8 mouse cellular contexts compared by ENCODE assay signal in the genomic region with DNA sequence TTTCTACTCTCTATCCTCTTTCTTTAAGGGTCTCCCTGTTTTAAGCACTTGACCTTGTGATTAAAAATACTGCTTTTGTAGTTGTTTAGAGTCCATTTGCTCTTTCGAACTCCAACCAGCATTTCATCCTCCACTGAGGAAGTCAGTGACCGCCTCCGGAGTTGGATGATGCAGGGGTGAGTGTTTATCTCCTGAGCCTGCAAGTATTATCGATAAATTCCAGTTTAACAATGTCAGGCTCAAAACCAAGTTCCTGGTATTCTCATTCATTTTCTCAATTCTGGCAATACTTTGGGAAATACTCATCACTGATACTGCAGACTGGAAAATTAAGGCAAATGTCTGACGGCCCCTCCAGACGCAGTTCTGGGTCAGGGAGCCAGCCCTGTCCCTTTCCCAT. TPM values are rescaled to one million over a fixed set of nuclear protein-coding genes. Genes with fewer than 3 reads are reported as not detected.
DNase-seq lines count a peak whose midpoint lies in the region; ATAC-seq lines count a peak whose summit lies in the region.

No protein-coding gene starts in this region.

- peak overlapping the region; percentile 60 for H3K4me2 ChIP-seq in kidney, embryonic 16.5 days (replicated peaks; ENCODE audit: low read depth, low read length)
- peak overlapping the region; percentile 58 for H3K4me2 ChIP-seq in hindbrain, embryonic 15.5 days
- H3K4me2 ChIP-seq in midbrain, embryonic 14.5 days (ENCODE audit: low read length) = peak overlapping the region; percentile 61

- no peak for DNase-seq in kidney, postnatal 14 days
- no peak for DNase-seq in embryonic facial prominence, embryonic 10.5 days (ENCODE audit: low spot score)
- DNase-seq in midbrain, embryonic 14.5 days = no peak
- DNase-seq in urinary bladder, postnatal 36 days (ENCODE audit: low spot score in 2 of 2) = no peak
- no peak for DNase-seq in right cerebral cortex, postnatal 25 days
- no peak for DNase-seq in retina, postnatal 1 day

- H3K4me1 ChIP-seq in kidney, embryonic 16.5 days (ENCODE audit: insufficient read depth, low read length) = peaks cover 9% of the 10 kb centered on the region; the same call in 1 of the 2 replicates
- H3K4me1 ChIP-seq in embryonic facial prominence, embryonic 10.5 days = peaks cover 11% of the 10 kb centered on the region
- peaks cover 8% of the 10 kb centered on the region for H3K4me1 ChIP-seq in hindbrain, embryonic 15.5 days (replicated peaks)
- no peaks in the 10 kb centered on the region for H3K4me1 ChIP-seq in midbrain, embryonic 14.5 days (ENCODE audit: control insufficient read depth, insufficient read depth, low read length)

- H3K9ac ChIP-seq in kidney, embryonic 16.5 days (replicated peaks; ENCODE audit: low read length) = peak overlapping the region; percentile 90
- peak overlapping the region; percentile 57 for H3K9ac ChIP-seq in hindbrain, embryonic 15.5 days
- H3K9ac ChIP-seq in midbrain, embryonic 14.5 days (replicated peaks; ENCODE audit: low read length) = peak overlapping the region; percentile 80

- H3K4me3 ChIP-seq in kidney, embryonic 16.5 days (ENCODE audit: low read length) = peak overlapping the region; percentile 73
- H3K4me3 ChIP-seq in embryonic facial prominence, embryonic 10.5 days = peak overlapping the region; percentile 77
- peak overlapping the region; percentile 56 for H3K4me3 ChIP-seq in hindbrain, embryonic 15.5 days
- H3K4me3 ChIP-seq in midbrain, embryonic 14.5 days (replicated peaks; ENCODE audit: low read depth, low read length) = peak overlapping the region; percentile 64

- no peaks in the 10 kb centered on the region for H3K36me3 ChIP-seq in kidney, embryonic 16.5 days (ENCODE audit: insufficient read depth, low read length)
- H3K36me3 ChIP-seq in embryonic facial prominence, embryonic 10.5 days (replicated peaks) = no peaks in the 10 kb centered on the region
- no peaks in the 10 kb centered on the region for H3K36me3 ChIP-seq in hindbrain, embryonic 15.5 days
- no peaks in the 10 kb centered on the region for H3K36me3 ChIP-seq in midbrain, embryonic 14.5 days (ENCODE audit: control insufficient read depth, insufficient read depth, low read length)

- WGBS in kidney, embryonic 16.5 days = 2% methylated on average over 6 of the region's 6 CpGs
- 8% methylated on average over 6 of the region's 6 CpGs for WGBS in embryonic facial prominence, embryonic 10.5 days
- 7% methylated on average over 6 of the region's 6 CpGs for WGBS in hindbrain, embryonic 15.5 days
- WGBS in midbrain, embryonic 14.5 days = 8% methylated on average over 6 of the region's 6 CpGs

- H3K27ac ChIP-seq in kidney, embryonic 16.5 days (ENCODE audit: low read length) = peak overlapping the region; percentile 70
- peak overlapping the region; percentile 93 for H3K27ac ChIP-seq in embryonic facial prominence, embryonic 10.5 days (replicated peaks)
- H3K27ac ChIP-seq in hindbrain, embryonic 15.5 days (replicated peaks) = peak overlapping the region; percentile 64
- peak overlapping the region; percentile 73 for H3K27ac ChIP-seq in midbrain, embryonic 14.5 days (replicated peaks; ENCODE audit: low read depth, low read length)

- ATAC-seq in kidney, embryonic 16.5 days (ENCODE audit: low FRiP score, low TSS enrichment) = peak; percentile 7; the same call in 1 of the 2 replicates
- ATAC-seq in hindbrain, embryonic 15.5 days (ENCODE audit: low FRiP score, low read depth) = no peak; the same call in 1 of the 2 replicates
- peak; percentile 31; the same call in 1 of the 2 replicates for ATAC-seq in midbrain, embryonic 14.5 days (ENCODE audit: low FRiP score, low TSS enrichment)

- H3K9me3 ChIP-seq in kidney, embryonic 16.5 days (ENCODE audit: low read length) = no peaks in the 10 kb centered on the region; the same call in 1 of the 2 replicates
- H3K9me3 ChIP-seq in embryonic facial prominence, embryonic 10.5 days = no peaks in the 10 kb centered on the region
- no peaks in the 10 kb centered on the region for H3K9me3 ChIP-seq in hindbrain, embryonic 15.5 days
- no peaks in the 10 kb centered on the region for H3K9me3 ChIP-seq in midbrain, embryonic 14.5 days (ENCODE audit: control insufficient read depth, low read length)

- H3K27me3 ChIP-seq in kidney, embryonic 16.5 days (ENCODE audit: insufficient read depth, low read length) = no peaks in the 10 kb centered on the region
- H3K27me3 ChIP-seq in embryonic facial prominence, embryonic 10.5 days (replicated peaks; ENCODE audit: low read depth, poor library complexity, severe bottlenecking) = no peaks in the 10 kb centered on the region
- no peaks in the 10 kb centered on the region for H3K27me3 ChIP-seq in hindbrain, embryonic 15.5 days
- H3K27me3 ChIP-seq in midbrain, embryonic 14.5 days (ENCODE audit: control insufficient read depth, insufficient read depth, low read length) = no peaks in the 10 kb centered on the region

RNA-seq across cellular contexts. Expression of gene Fer, which starts 13.7 kb away (rescaled TPM):
- polyA plus RNA-seq in kidney, embryonic 16.5 days (2015; fragmentation: Nextera tagmentation; extraction: Ambion mirVana) = 35.1 and 36.1 TPM in 2 replicates
- 27.2 and 29.2 TPM in 2 replicates for polyA plus RNA-seq in embryonic facial prominence, embryonic 10.5 days (2016; fragmentation: Nextera tagmentation; extraction: Ambion mirVana)
- polyA plus RNA-seq in hindbrain, embryonic 15.5 days (2015; fragmentation: Nextera tagmentation; extraction: Ambion mirVana) = 28.8 and 33.8 TPM in 2 replicates
- polyA plus RNA-seq in midbrain, embryonic 14.5 days (2014; fragmentation: Nextera tagmentation; extraction: Ambion mirVana) = 31.0 and 39.5 TPM in 2 replicates

RNA-seq across cellular contexts. Expression of gene A930002H24Rik, which starts 14.4 kb away (rescaled TPM):
- 3.4 and 4.9 TPM in 2 replicates for polyA plus RNA-seq in kidney, embryonic 16.5 days (2015; fragmentation: Nextera tagmentation; extraction: Ambion mirVana)
- 2.1 and 2.5 TPM in 2 replicates for polyA plus RNA-seq in embryonic facial prominence, embryonic 10.5 days (2016; fragmentation: Nextera tagmentation; extraction: Ambion mirVana)
- polyA plus RNA-seq in hindbrain, embryonic 15.5 days (2015; fragmentation: Nextera tagmentation; extraction: Ambion mirVana) = 3.1 and 3.3 TPM in 2 replicates
- 2.3 and 3.1 TPM in 2 replicates for polyA plus RNA-seq in midbrain, embryonic 14.5 days (2014; fragmentation: Nextera tagmentation; extraction: Ambion mirVana)
